Mouse (Mus musculus): ENCODE data around the gene Sirt7. TPM values are rescaled to one million over a fixed set of nuclear protein-coding genes. Genes with fewer than 3 reads are reported as not detected.

Sirt7 gene
- 73.1 and 77.7 TPM in 2 replicates for polyA plus RNA-seq (2015; fragmentation: Nextera tagmentation; extraction: Ambion mirVana)

- H3K4me3 ChIP-seq (ENCODE audit: low read depth, low read length), result peak within 1 kb of the TSS; percentile 81
- no peaks in the 10 kb centered on the region for H3K27me3 ChIP-seq (replicated peaks; ENCODE audit: control insufficient read depth, insufficient read depth, low read length)
- peak within 1 kb of the TSS; percentile 80 for H3K4me2 ChIP-seq (replicated peaks; ENCODE audit: low read depth)
- no peak for ATAC-seq
- no peak for TF ChIP-seq CTCF (IDR thresholded peaks at IDR 0.05; ENCODE audit: low read depth)
- peak within 1 kb of the TSS; percentile 94 for H3K27ac ChIP-seq (ENCODE audit: low read depth, low read length)
- H3K9ac ChIP-seq (ENCODE audit: low read depth, low read length), result peak within 1 kb of the TSS; percentile 82
- peaks cover 7% of the 10 kb centered on the region; the same call in 1 of the 2 replicates for H3K4me1 ChIP-seq (replicated peaks; ENCODE audit: control insufficient read depth, insufficient read depth, low read length)
- H3K36me3 ChIP-seq (ENCODE audit: control insufficient read depth, insufficient read depth), result peaks cover 45% of the 10 kb centered on the region
- no peaks in the 10 kb centered on the region for H3K9me3 ChIP-seq (ENCODE audit: control insufficient read depth)
- WGBS, result 9% methylated on average over 5 of the region's 5 CpGs
These were observed at the start of gene Sirt7 for GRCm38 (mm10) chr11:120625152-120625775. Gene Sirt7, minus strand, starts transcription at chr11:120625240.

GRCm38 (mm10) chr11:120673594-120674122 lies 48.6 kb upstream of the Sirt7 start:
- WGBS, result 23% methylated on average over 12 of the region's 12 CpGs
- H3K9ac ChIP-seq (ENCODE audit: low read depth, low read length), result peak overlapping the region; percentile 75
- peak; percentile 30; the same call in 1 of the 2 replicates for ATAC-seq

GRCm38 (mm10) chr11:120672687-120673593 lies 47.9 kb upstream of the Sirt7 start, which contains the start of gene Aspscr1:
Gene Aspscr1, plus strand, starts transcription at chr11:120672973.
- Histone ChIP-seq H3K27me3 (replicated peaks; ENCODE audit: control insufficient read depth, insufficient read depth, low read length) (no peaks in the 10 kb centered on the region), H3K9ac (ENCODE audit: low read depth, low read length) (peak within 1 kb of the TSS; percentile 75), H3K36me3 (ENCODE audit: control insufficient read depth, insufficient read depth) (peaks cover 9% of the 10 kb centered on the region; the same call in 1 of the 2 replicates), H3K27ac (ENCODE audit: low read depth, low read length) (peak within 1 kb of the TSS; percentile 87), H3K4me2 (replicated peaks; ENCODE audit: low read depth) (peak within 1 kb of the TSS; percentile 80), H3K4me1 (replicated peaks; ENCODE audit: control insufficient read depth, insufficient read depth, low read length) (peaks cover 8% of the 10 kb centered on the region; the same call in 1 of the 2 replicates), H3K4me3 (ENCODE audit: low read depth, low read length) (peak within 1 kb of the TSS; percentile 67), H3K9me3 (ENCODE audit: control insufficient read depth) (no peaks in the 10 kb centered on the region)
- under 1% methylated on average over 80 of the region's 83 CpGs for WGBS
- peak; percentile 95 for ATAC-seq
- no peak for TF ChIP-seq CTCF (IDR thresholded peaks at IDR 0.05; ENCODE audit: low read depth)

More at GRCm38 (mm10) chr11:120673594-120674122, 48.6 kb upstream of the Sirt7 start:
- H3K9me3 ChIP-seq (ENCODE audit: control insufficient read depth), result no peaks in the 10 kb centered on the region
- H3K4me3 ChIP-seq (ENCODE audit: low read depth, low read length), result peak overlapping the region; percentile 67
- peaks cover 8% of the 10 kb centered on the region; the same call in 1 of the 2 replicates for H3K4me1 ChIP-seq (replicated peaks; ENCODE audit: control insufficient read depth, insufficient read depth, low read length)
- TF ChIP-seq CTCF (IDR thresholded peaks at IDR 0.05; ENCODE audit: low read depth), result no peak
- H3K27me3 ChIP-seq (replicated peaks; ENCODE audit: control insufficient read depth, insufficient read depth, low read length), result no peaks in the 10 kb centered on the region
- H3K27ac ChIP-seq (ENCODE audit: low read depth, low read length), result peak overlapping the region; percentile 87
- H3K4me2 ChIP-seq (replicated peaks; ENCODE audit: low read depth), result peak overlapping the region; percentile 80
- peaks cover 16% of the 10 kb centered on the region; the same call in 1 of the 2 replicates for H3K36me3 ChIP-seq (ENCODE audit: control insufficient read depth, insufficient read depth)

GRCm38 (mm10) chr11:120666617-120667016 lies 41.6 kb upstream of the Sirt7 start:
- ATAC-seq, result no peak

GRCm38 (mm10) chr11:120665406-120665805 lies 40.4 kb upstream of the Sirt7 start:
- 71% methylated on average over 3 of the region's 3 CpGs for WGBS
- no peak for TF ChIP-seq CTCF (IDR thresholded peaks at IDR 0.05; ENCODE audit: low read depth)
- Histone ChIP-seq H3K4me3 (ENCODE audit: low read depth, low read length) (no peak overlapping the region), H3K4me2 (replicated peaks; ENCODE audit: low read depth) (no peak overlapping the region), H3K4me1 (replicated peaks; ENCODE audit: control insufficient read depth, insufficient read depth, low read length) (peaks cover 2% of the 10 kb centered on the region), H3K9me3 (ENCODE audit: control insufficient read depth) (no peaks in the 10 kb centered on the region), H3K36me3 (ENCODE audit: control insufficient read depth, insufficient read depth) (no peaks in the 10 kb centered on the region), H3K9ac (ENCODE audit: low read depth, low read length) (no peak overlapping the region), H3K27me3 (replicated peaks; ENCODE audit: control insufficient read depth, insufficient read depth, low read length) (peaks cover 33% of the 10 kb centered on the region), H3K27ac (ENCODE audit: low read depth, low read length) (no peak overlapping the region)
- ATAC-seq, result no peak

More at GRCm38 (mm10) chr11:120666617-120667016, 41.6 kb upstream of the Sirt7 start:
- no peaks in the 10 kb centered on the region for H3K4me1 ChIP-seq (replicated peaks; ENCODE audit: control insufficient read depth, insufficient read depth, low read length)
- peaks cover 21% of the 10 kb centered on the region for H3K27me3 ChIP-seq (replicated peaks; ENCODE audit: control insufficient read depth, insufficient read depth, low read length)
- WGBS, result 16% methylated on average over 3 of the region's 3 CpGs
- no peaks in the 10 kb centered on the region for H3K36me3 ChIP-seq (ENCODE audit: control insufficient read depth, insufficient read depth)
- no peak overlapping the region for H3K4me3 ChIP-seq (ENCODE audit: low read depth, low read length)
- H3K4me2 ChIP-seq (replicated peaks; ENCODE audit: low read depth), result no peak overlapping the region
- H3K9ac ChIP-seq (ENCODE audit: low read depth, low read length), result no peak overlapping the region
- H3K9me3 ChIP-seq (ENCODE audit: control insufficient read depth), result no peaks in the 10 kb centered on the region
- H3K27ac ChIP-seq (ENCODE audit: low read depth, low read length), result no peak overlapping the region
- no peak for TF ChIP-seq CTCF (IDR thresholded peaks at IDR 0.05; ENCODE audit: low read depth)

GRCm38 (mm10) chr11:120663714-120664113 lies 38.7 kb upstream of the Sirt7 start:
- no peak for ATAC-seq
- H3K27ac ChIP-seq (ENCODE audit: low read depth, low read length), result no peak overlapping the region
- peaks cover 8% of the 10 kb centered on the region for H3K4me1 ChIP-seq (replicated peaks; ENCODE audit: control insufficient read depth, insufficient read depth, low read length)
- WGBS, result 64% methylated on average over 5 of the region's 5 CpGs
- H3K36me3 ChIP-seq (ENCODE audit: control insufficient read depth, insufficient read depth), result no peaks in the 10 kb centered on the region
- peaks cover 50% of the 10 kb centered on the region for H3K27me3 ChIP-seq (replicated peaks; ENCODE audit: control insufficient read depth, insufficient read depth, low read length)
- H3K9me3 ChIP-seq (ENCODE audit: control insufficient read depth), result no peaks in the 10 kb centered on the region
- H3K4me2 ChIP-seq (replicated peaks; ENCODE audit: low read depth), result no peak overlapping the region
- no peak overlapping the region for H3K9ac ChIP-seq (ENCODE audit: low read depth, low read length)
- no peak overlapping the region for H3K4me3 ChIP-seq (ENCODE audit: low read depth, low read length)
- no peak for TF ChIP-seq CTCF (IDR thresholded peaks at IDR 0.05; ENCODE audit: low read depth)

Measured in intestine, postnatal 0 days (tissue).